11 mouse cellular contexts compared by ENCODE assay signal in the genomic region with DNA sequence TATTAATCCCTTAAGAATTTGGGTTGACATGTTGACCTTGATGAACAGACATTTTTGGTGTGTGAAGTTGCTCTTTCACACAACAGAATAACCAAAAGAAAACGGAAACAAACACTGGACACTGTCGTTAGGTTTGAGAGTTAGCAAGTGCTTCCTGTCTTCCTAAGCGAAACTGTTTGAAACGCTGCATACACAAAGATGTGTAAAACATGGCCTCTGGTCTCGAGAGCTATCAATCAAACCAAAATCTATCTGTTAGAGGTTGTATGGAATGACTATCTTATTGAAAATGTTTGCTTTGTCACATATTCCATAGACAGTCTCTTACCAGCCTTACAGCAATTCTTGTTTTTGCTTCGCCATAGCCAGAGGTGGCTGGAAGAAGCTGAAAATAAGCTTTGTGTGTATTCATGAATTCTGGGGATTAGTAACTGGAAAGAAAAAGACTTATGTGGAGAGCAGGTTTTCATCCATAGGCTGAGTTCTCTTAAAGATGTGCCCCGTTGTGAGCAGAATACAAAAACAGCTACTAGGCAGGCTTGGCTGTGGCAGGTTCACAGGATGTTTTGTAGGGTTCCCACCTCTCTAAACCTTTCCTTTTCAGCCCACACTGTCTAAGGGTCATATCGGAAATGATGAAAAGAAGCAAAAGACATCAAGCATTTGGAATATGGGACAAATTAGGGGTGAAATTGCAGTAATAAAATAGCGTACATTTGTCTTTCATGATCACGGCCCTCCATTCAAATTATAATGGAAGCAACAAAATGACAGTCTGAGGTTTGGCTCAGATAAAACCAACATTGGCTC.
DNase-seq lines count a peak whose midpoint lies in the region; ATAC-seq lines count a peak whose summit lies in the region.
"Had no signal": no experiment of that assay in that cellular context is flagged by ENCODE, and none has a peak within 500 bp of the region (broad histone marks: within the 10 kb centered on the region; RNA-seq: fewer than 3 reads in every experiment).

No protein-coding gene starts in this region.

- H3K4me2 ChIP-seq in embryonic facial prominence, embryonic 11.5 days (ENCODE audit: low read depth, low read length) = no peak overlapping the region
- H3K4me2 ChIP-seq in forebrain, embryonic 11.5 days (ENCODE audit: low read depth, low read length, severe bottlenecking) = peak overlapping the region; percentile 19; the same call in 1 of the 2 replicates
- H3K4me2 ChIP-seq in hindbrain, embryonic 16.5 days (ENCODE audit: low read length) = peak overlapping the region; percentile 44
- H3K4me2 ChIP-seq in neural tube, embryonic 15.5 days = peak overlapping the region; percentile 40
- no peak overlapping the region for H3K4me2 ChIP-seq in kidney, embryonic 14.5 days (replicated peaks; ENCODE audit: low read depth, low read length)
- H3K4me2 ChIP-seq: liver, embryonic 12.5 days had no signal

- H3K27me3 ChIP-seq in embryonic facial prominence, embryonic 11.5 days (ENCODE audit: control insufficient read depth, insufficient read depth, low read length) = no peaks in the 10 kb centered on the region
- no peaks in the 10 kb centered on the region for H3K27me3 ChIP-seq in embryonic facial prominence, embryonic 10.5 days (replicated peaks; ENCODE audit: low read depth, poor library complexity, severe bottlenecking)
- no peaks in the 10 kb centered on the region for H3K27me3 ChIP-seq in forebrain, embryonic 11.5 days (ENCODE audit: control insufficient read depth, insufficient read depth, low read length)
- no peaks in the 10 kb centered on the region for H3K27me3 ChIP-seq in hindbrain, embryonic 16.5 days (replicated peaks; ENCODE audit: control insufficient read depth, insufficient read depth, low read length)
- H3K27me3 ChIP-seq in neural tube, embryonic 15.5 days (replicated peaks) = no peaks in the 10 kb centered on the region
- H3K27me3 ChIP-seq in kidney, embryonic 14.5 days (ENCODE audit: control insufficient read depth, insufficient read depth, low read length) = no peaks in the 10 kb centered on the region
- H3K27me3 ChIP-seq: liver, embryonic 12.5 days had no signal

- no peaks in the 10 kb centered on the region for H3K36me3 ChIP-seq in embryonic facial prominence, embryonic 11.5 days (replicated peaks; ENCODE audit: control insufficient read depth, insufficient read depth, low read depth, low read length)
- no peaks in the 10 kb centered on the region for H3K36me3 ChIP-seq in embryonic facial prominence, embryonic 10.5 days (replicated peaks)
- no peaks in the 10 kb centered on the region for H3K36me3 ChIP-seq in forebrain, embryonic 11.5 days (ENCODE audit: control insufficient read depth, insufficient read depth, low read length)
- no peaks in the 10 kb centered on the region for H3K36me3 ChIP-seq in hindbrain, embryonic 16.5 days (ENCODE audit: control insufficient read depth, insufficient read depth, low read length)
- H3K36me3 ChIP-seq in neural tube, embryonic 15.5 days = no peaks in the 10 kb centered on the region
- H3K36me3 ChIP-seq in kidney, embryonic 14.5 days (ENCODE audit: control insufficient read depth, insufficient read depth, low read length) = no peaks in the 10 kb centered on the region
- H3K36me3 ChIP-seq: liver, embryonic 12.5 days had no signal

- DNase-seq in embryonic facial prominence, embryonic 11.5 days (ENCODE audit: low spot score) = peak; percentile 0
- no peak for DNase-seq in embryonic facial prominence, embryonic 10.5 days (ENCODE audit: low spot score)
- no peak for DNase-seq in forebrain, embryonic 11.5 days (ENCODE audit: low spot score)
- DNase-seq in kidney, postnatal 25 days = no peak
- no peak for DNase-seq in adrenal gland, postnatal 14 days
- DNase-seq: heart, adult 18-20 months; kidney, postnatal 4 days had no signal

- H3K9me3 ChIP-seq in embryonic facial prominence, embryonic 11.5 days (replicated peaks; ENCODE audit: control insufficient read depth, low read length) = no peaks in the 10 kb centered on the region
- no peaks in the 10 kb centered on the region for H3K9me3 ChIP-seq in embryonic facial prominence, embryonic 10.5 days
- H3K9me3 ChIP-seq in forebrain, embryonic 11.5 days (ENCODE audit: control insufficient read depth, low read length) = no peaks in the 10 kb centered on the region
- H3K9me3 ChIP-seq in hindbrain, embryonic 16.5 days (ENCODE audit: control insufficient read depth, low read length) = no peaks in the 10 kb centered on the region
- H3K9me3 ChIP-seq in neural tube, embryonic 15.5 days (replicated peaks) = no peaks in the 10 kb centered on the region
- no peaks in the 10 kb centered on the region for H3K9me3 ChIP-seq in kidney, embryonic 14.5 days (ENCODE audit: control insufficient read depth, low read length)
- H3K9me3 ChIP-seq: liver, embryonic 12.5 days had no signal

- no peak for ATAC-seq in embryonic facial prominence, embryonic 11.5 days (replicated peaks; ENCODE audit: insufficient number of reproducible peaks, low FRiP score, low TSS enrichment, low read depth)
- peak; percentile 85 for ATAC-seq in forebrain, embryonic 11.5 days (replicated peaks; ENCODE audit: low FRiP score)
- ATAC-seq in hindbrain, embryonic 16.5 days = peak; percentile 50; the same call in 1 of the 2 replicates
- no peak for ATAC-seq in neural tube, embryonic 15.5 days (ENCODE audit: low FRiP score)
- no peak for ATAC-seq in kidney, embryonic 14.5 days (ENCODE audit: low FRiP score, low TSS enrichment)
- ATAC-seq: liver, embryonic 12.5 days had no signal

- no peaks in the 10 kb centered on the region for H3K4me1 ChIP-seq in embryonic facial prominence, embryonic 11.5 days (ENCODE audit: control insufficient read depth, insufficient read depth, low read length)
- H3K4me1 ChIP-seq in embryonic facial prominence, embryonic 10.5 days = no peaks in the 10 kb centered on the region
- no peaks in the 10 kb centered on the region for H3K4me1 ChIP-seq in forebrain, embryonic 11.5 days (replicated peaks; ENCODE audit: control insufficient read depth, insufficient read depth, low read length)
- H3K4me1 ChIP-seq in hindbrain, embryonic 16.5 days (ENCODE audit: control insufficient read depth, insufficient read depth, low read depth, low read length) = peaks cover 5% of the 10 kb centered on the region
- peaks cover 11% of the 10 kb centered on the region for H3K4me1 ChIP-seq in neural tube, embryonic 15.5 days
- H3K4me1 ChIP-seq in kidney, embryonic 14.5 days (ENCODE audit: control insufficient read depth, insufficient read depth, low read length) = no peaks in the 10 kb centered on the region
- H3K4me1 ChIP-seq: liver, embryonic 12.5 days had no signal

- no peak overlapping the region for H3K9ac ChIP-seq in embryonic facial prominence, embryonic 11.5 days (replicated peaks; ENCODE audit: low read length)
- H3K9ac ChIP-seq in forebrain, embryonic 11.5 days (ENCODE audit: low read length) = no peak overlapping the region
- H3K9ac ChIP-seq in hindbrain, embryonic 16.5 days (ENCODE audit: low read depth, low read length) = no peak overlapping the region
- no peak overlapping the region; the same call in 1 of the 2 replicates for H3K9ac ChIP-seq in neural tube, embryonic 15.5 days (replicated peaks)
- H3K9ac ChIP-seq in kidney, embryonic 14.5 days (ENCODE audit: low read depth, low read length) = no peak overlapping the region
- H3K9ac ChIP-seq: liver, embryonic 12.5 days had no signal

- WGBS in embryonic facial prominence, embryonic 11.5 days = 62% methylated on average over 10 of the region's 10 CpGs
- 70% methylated on average over 10 of the region's 10 CpGs for WGBS in embryonic facial prominence, embryonic 10.5 days
- WGBS in forebrain, embryonic 11.5 days = 32% methylated on average over 10 of the region's 10 CpGs
- WGBS in hindbrain, embryonic 16.5 days = 29% methylated on average over 10 of the region's 10 CpGs
- WGBS in neural tube, embryonic 15.5 days = 27% methylated on average over 10 of the region's 10 CpGs
- 70% methylated on average over 10 of the region's 10 CpGs for WGBS in kidney, embryonic 14.5 days

- no peak overlapping the region for H3K27ac ChIP-seq in embryonic facial prominence, embryonic 11.5 days (replicated peaks; ENCODE audit: low read depth, low read length)
- H3K27ac ChIP-seq in embryonic facial prominence, embryonic 10.5 days (replicated peaks) = no peak overlapping the region
- peak overlapping the region; percentile 62 for H3K27ac ChIP-seq in forebrain, embryonic 11.5 days (ENCODE audit: low read depth, low read length)
- H3K27ac ChIP-seq in hindbrain, embryonic 16.5 days (ENCODE audit: low read depth, low read length) = peak overlapping the region; percentile 62
- peak overlapping the region; percentile 73 for H3K27ac ChIP-seq in neural tube, embryonic 15.5 days (replicated peaks)
- H3K27ac ChIP-seq in kidney, embryonic 14.5 days (ENCODE audit: low read depth, low read length) = no peak overlapping the region
- H3K27ac ChIP-seq: liver, embryonic 12.5 days had no signal

- H3K4me3 ChIP-seq in embryonic facial prominence, embryonic 11.5 days (ENCODE audit: low read depth, low read length) = no peak overlapping the region
- no peak overlapping the region for H3K4me3 ChIP-seq in embryonic facial prominence, embryonic 10.5 days
- no peak overlapping the region for H3K4me3 ChIP-seq in forebrain, embryonic 11.5 days (ENCODE audit: low read depth, low read length)
- no peak overlapping the region for H3K4me3 ChIP-seq in hindbrain, embryonic 16.5 days (ENCODE audit: low read length)
- H3K4me3 ChIP-seq in neural tube, embryonic 15.5 days (replicated peaks) = no peak overlapping the region
- H3K4me3 ChIP-seq in kidney, embryonic 14.5 days (ENCODE audit: low read length) = no peak overlapping the region
- H3K4me3 ChIP-seq: liver, embryonic 12.5 days had no signal

Comparison
In these comparisons a context has a peak if more than half of its experiments do, and no peak if none do; other contexts are left out.
1. ATAC-seq: peak in forebrain, embryonic 11.5 days (single experiment) and hindbrain, embryonic 16.5 days (single experiment); none in embryonic facial prominence, embryonic 11.5 days (single experiment), neural tube, embryonic 15.5 days (single experiment) and kidney, embryonic 14.5 days (single experiment).
2. H3K27ac ChIP-seq: peak in forebrain, embryonic 11.5 days (single experiment), hindbrain, embryonic 16.5 days (single experiment) and neural tube, embryonic 15.5 days (single experiment); none in embryonic facial prominence, embryonic 11.5 days (single experiment), embryonic facial prominence, embryonic 10.5 days (single experiment) and kidney, embryonic 14.5 days (single experiment).
3. H3K4me2 ChIP-seq: peak in forebrain, embryonic 11.5 days (single experiment), hindbrain, embryonic 16.5 days (single experiment) and neural tube, embryonic 15.5 days (single experiment); none in embryonic facial prominence, embryonic 11.5 days (single experiment) and kidney, embryonic 14.5 days (single experiment).